Mouse (Mus musculus) erythroblast, embryonic 14.5 days (primary cell): Measurements from ENCODE around the gene Clec14a.

Experiments used
- GATA1 ChIP-seq: IDR thresholded peaks from 2 replicates; pipeline ENCODE4 v1.6.1; 2012; ENCODE audit warnings: low read length, inconsistent platforms, mixed read lengths
- TAL1 ChIP-seq: IDR thresholded peaks from 3 replicates; pipeline ENCODE4 v1.6.1; 2012; ENCODE audit warnings: low read length, inconsistent platforms, mixed read lengths

DNA sequence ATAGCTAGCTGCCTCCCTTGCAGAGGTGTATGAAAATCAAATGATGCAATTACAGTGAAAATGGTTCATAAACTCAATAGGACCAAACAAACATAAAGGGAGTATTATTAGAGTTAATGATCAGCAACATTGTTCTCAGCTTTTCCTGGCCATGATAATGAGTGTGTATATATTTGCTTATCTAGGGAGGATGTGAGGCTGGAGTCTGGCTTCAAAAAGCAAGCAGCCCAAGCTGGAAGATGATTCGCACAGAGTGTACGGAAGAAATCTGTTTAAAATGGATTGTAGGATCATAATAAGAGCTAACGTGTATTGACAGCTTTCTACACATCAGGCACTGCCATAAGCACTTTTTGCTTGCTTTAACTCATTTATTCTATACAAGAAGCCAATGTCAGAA, 16.8 kb upstream of the Clec14a start:
- no peak for TF ChIP-seq TAL1
- TF ChIP-seq GATA1: no peak
